Mouse (Mus musculus): ENCODE measurements around the gene Cd209a. TPM values are rescaled to one million over a fixed set of nuclear protein-coding genes. Genes with fewer than 3 reads are reported as not detected.
A peak's percentile ranks its signal among the peaks of the same experiment; 100 is the strongest.
"Not testable (repeated sequence)": the region's sequence is repeated elsewhere in the genome, so short reads cannot be mapped to it uniquely, and the experiment has no call there.

The Cd209a gene
- polyA plus RNA-seq (2017; shearing (Covaris generic)): 1 to 10 TPM in 2 of 3 experiments, not detected in 1; 1.1 to 2.6 TPM

- no peak for ATAC-seq
These were observed at the start of gene Cd209a for GRCm38 (mm10) chr8:3748761-3749160. Cd209a (minus strand) TSS chr8:3748984.

GRCm38 (mm10) chr8:3768641-3769040, 19.9 kb upstream of the Cd209a start:
- ATAC-seq: not testable (repeated sequence)

GRCm38 (mm10) chr8:3754261-3754850, 5.6 kb upstream of the Cd209a start:
- peak; percentile 90 for ATAC-seq

DNA sequence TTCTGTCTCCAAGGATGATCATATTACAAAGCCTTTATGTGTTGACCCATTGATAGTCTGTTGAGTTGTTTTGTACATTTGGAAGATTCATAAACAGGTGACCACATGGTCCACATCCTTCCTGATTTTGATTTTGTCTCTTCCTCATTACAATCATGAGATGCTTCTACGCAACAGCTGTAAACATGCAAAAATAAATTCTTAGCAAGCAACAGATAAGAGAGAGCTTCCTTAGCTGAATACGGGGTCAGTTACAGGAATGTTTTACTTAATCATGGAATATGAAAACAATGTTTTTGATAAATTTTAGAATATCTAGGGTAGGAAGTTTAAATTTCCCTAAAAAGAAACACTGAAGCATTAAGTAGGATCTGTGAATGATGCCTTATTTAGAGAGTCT, 11.8 kb downstream of the Cd209a start:
- no peak for ATAC-seq

DNA sequence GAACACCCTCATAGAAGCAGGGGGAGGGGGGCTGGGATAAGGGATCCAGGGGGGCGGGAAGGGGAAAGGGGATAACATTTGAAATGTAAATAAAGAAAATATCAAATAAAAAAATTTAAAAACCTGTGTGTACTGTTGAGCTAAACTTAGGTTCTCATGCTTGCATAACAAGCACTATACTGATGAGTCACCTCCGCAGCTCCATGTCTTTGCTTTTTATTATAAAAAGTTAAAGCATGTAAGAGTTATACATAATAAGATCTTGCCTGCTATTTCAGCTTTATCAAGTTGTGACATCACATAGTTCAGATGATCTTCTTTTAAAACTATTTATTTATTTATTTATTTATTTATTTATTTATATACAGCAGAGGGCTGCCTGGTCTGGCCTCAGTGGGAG, 13.2 kb downstream of the Cd209a start:
- no peak for ATAC-seq

DNA sequence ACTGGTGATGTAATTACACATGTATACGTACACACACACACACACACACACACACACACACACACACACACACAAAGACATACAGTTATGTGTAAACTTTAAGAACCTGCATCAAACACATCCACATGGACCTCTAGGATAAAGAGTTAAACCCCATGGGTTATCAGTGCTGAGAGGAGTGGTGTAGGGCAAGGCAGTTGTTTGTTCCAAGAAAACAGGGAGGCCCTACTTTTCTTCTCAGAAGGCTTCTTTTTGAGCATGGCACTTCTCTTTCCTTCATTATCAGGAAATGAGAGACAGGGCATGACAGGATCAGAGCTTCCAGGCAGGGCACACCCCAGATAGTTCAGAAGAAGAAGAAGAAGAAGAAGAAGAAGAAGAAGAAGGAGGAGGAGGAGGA, 14.7 kb downstream of the Cd209a start:
- ATAC-seq: no peak

DNA sequence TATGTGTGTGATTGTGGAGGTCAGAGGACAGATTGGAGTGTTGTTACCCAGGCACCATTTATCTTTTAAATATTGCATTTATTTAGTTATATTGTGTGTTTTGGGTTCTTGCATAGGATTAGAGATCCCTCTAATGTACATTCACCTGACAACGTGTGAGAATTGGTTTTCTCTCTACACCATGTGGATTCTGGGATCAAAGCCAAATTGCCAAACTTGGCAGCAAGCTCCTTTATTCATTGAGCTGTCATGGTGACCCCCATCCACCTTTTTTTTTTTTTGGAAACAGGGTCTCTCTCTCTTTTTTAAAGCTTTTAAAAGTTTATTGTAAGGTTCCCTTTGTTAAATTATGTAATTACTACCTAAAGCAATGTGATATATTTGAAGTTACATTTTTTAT, 27.7 kb downstream of the Cd209a start:
- ATAC-seq: no peak

DNA sequence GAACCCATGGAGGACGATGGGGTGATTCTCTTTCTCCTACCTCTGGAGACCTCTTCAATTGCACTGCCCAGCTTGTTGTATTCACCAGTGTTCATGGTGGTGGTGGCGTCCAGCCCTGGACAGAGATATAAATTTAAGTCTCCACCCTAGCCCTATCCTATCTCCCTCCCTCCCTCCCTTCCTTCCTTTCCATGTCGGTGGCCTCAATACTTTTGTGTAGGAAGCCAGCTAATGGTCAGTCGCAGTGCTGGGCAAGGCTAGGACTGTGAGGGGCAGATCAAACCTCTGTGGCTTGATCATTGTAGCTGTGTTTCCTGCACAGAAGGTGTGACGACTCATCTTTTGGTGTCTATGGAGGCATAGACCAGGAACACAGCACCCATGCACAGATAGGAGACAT, 28.2 kb downstream of the Cd209a start, which contains the start of gene Clec4g:
TSS of gene Clec4g (minus strand) at position 101 of the 400 bp plus-strand sequence.
- no peak for ATAC-seq

- no peak for ATAC-seq
These were observed 30.2 kb downstream of the Cd209a start for GRCm38 (mm10) chr8:3718559-3718958.

DNA sequence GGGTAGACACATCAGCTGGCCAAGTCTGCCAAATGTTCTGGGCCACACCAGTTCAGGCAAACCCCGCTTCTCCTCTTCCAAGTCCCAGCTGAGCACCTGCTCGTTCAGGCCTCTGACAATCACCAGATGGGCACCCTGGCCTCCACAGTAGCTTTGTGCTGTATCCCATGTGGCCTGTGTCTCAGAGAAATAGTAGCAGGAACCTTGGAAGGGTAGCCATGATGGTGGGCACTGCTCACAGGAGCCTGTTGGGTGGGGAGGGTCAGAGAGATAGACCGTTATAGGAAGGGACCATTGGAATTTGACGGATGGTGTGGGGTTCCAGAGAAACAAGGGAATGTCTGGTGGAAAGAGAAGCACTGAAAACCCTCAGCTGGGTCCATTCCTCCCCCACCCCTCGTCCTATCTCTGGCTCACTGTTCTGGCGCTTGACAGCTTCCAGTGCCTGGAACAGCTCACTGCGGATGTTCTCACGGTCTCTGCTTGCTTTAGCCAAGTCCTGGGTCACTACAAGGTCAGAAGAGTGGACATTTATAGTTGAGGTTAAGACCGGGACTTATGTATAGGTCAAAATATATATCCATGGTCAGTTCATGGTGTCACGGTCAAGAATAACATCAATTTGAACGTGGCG, 31.3 kb downstream of the Cd209a start:
- no peak for ATAC-seq

DNA sequence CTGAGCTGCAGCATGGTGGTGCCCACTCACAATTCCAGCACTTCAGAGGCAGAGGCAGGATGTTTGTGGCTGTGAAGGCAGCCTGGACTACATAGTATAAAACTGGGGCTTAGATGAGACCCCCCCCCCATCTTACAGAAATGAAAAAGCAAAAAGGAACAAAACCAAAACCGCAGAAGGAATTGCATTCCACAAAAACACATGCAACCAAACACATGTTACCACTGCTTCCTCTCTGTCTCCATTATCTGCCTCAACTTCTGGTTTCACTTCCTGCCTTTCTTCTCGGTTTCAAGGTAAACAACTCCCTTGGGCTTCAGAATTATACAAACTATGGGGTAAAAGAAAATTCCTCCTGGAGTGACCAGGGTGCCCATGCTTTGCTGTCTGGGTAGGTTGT, 37.1 kb downstream of the Cd209a start:
- no peak for ATAC-seq

DNA sequence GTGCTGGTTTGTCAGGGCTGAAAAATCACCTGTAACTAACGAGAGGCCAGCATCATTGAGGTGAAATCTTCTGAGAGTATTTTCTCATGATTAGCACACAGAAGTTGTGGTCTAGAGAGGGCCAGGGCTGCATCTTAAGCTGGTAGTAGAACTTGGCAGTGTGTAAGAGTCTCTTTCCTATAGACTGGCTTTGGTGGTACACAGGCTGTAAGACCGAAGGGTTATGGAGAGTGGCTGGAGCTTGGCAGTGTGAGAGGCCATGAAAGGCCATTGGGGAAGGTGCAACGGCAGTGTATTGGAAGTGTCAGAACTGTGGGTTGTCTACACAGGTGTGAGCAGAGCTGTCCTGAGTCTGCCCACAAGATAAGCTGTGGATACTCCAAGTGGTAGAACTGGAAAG, 38.5 kb downstream of the Cd209a start:
- ATAC-seq: no peak

GRCm38 (mm10) chr8:3707611-3708010, 41.2 kb downstream of the Cd209a start:
- ATAC-seq: no peak

DNA sequence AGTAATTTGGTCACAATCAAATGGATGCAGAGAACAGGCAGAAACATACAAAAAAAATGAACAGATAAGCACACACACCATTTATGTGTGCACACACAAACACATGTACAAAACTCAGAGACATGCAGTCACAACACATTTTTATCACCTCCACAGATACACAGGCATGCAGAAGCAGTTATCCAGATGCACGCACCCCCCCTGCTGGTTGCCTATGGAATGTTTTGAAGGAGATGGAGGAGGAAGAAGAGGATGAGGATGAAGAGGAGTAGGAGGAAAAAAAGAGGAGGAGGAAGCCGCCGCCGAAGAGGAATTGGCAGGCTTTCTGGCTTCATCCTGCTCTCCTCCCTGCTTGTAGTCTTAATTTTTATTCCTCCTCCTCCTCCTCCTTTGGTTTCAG, 43.1 kb downstream of the Cd209a start:
- ATAC-seq: no peak

GRCm38 (mm10) chr8:3701491-3701890, 47.3 kb downstream of the Cd209a start:
- no peak for ATAC-seq

DNA sequence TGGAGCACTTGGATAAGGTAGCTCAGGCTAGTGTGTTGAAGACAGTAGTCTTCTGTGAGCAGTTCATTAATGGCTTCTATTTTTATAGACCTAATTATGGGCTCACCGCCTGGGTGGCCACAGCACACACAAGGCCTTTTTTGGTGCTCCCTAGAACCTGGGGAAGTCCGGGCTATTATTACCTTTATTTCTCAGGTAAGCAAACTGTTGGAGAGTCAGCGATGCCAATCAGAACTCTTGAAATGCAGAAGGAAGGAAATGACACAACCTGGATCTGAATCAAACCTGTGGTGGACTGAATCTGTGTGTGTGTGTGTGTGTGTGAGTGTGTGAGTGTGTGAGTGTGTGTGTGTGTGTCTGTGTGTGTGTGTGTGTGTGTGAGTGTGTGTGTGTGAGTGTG, 54.7 kb downstream of the Cd209a start, which contains the start of gene Fcer2a:
TSS of gene Fcer2a (minus strand) at position 55 of the 400 bp plus-strand sequence.
- ATAC-seq: no peak

Other genes starting within 250 kb of the Cd209a start
- gene Mcoln1, start 248.5 kb downstream of the Cd209a start, polyA plus RNA-seq (2017; shearing (Covaris generic)): 10 to 100 TPM; 15.3 to 26.3 (median 24.0) TPM
- 10 to 100 TPM; 20.6 to 32.6 (median 27.7) TPM for gene Pnpla6, start 233.6 kb downstream of the Cd209a start, polyA plus RNA-seq (2017; shearing (Covaris generic))
- under 1 TPM in 1 of 3 experiments, not detected in 2; 0.74 TPM for gene C330021F23Rik, start 181.0 kb downstream of the Cd209a start, polyA plus RNA-seq (2017; shearing (Covaris generic))
- not detected for gene Camsap3, start 161.7 kb downstream of the Cd209a start, polyA plus RNA-seq (2017; shearing (Covaris generic))
- 10 to 100 TPM; 58.7 to 87.4 (median 83.2) TPM for gene Xab2, start 127.7 kb downstream of the Cd209a start, polyA plus RNA-seq (2017; shearing (Covaris generic))
- gene Pet100, start 127.4 kb downstream of the Cd209a start, polyA plus RNA-seq (2017; shearing (Covaris generic)): 100 to 1,000 TPM; 122 to 150 (median 138) TPM
- not detected for gene Pcp2, start 123.4 kb downstream of the Cd209a start, polyA plus RNA-seq (2017; shearing (Covaris generic))
- 100 to 1,000 TPM; 180 to 262 (median 191) TPM for gene Stxbp2, start 118.0 kb downstream of the Cd209a start, polyA plus RNA-seq (2017; shearing (Covaris generic))
- gene Retn, start 93.2 kb downstream of the Cd209a start, polyA plus RNA-seq (2017; shearing (Covaris generic)): not detected
- gene Mcemp1, start 83.2 kb downstream of the Cd209a start, polyA plus RNA-seq (2017; shearing (Covaris generic)): under 1 TPM in 1 of 3 experiments, not detected in 2; 0.48 TPM
- gene Fcor, start 76.6 kb downstream of the Cd209a start, polyA plus RNA-seq (2017; shearing (Covaris generic)): not detected
- gene Trappc5, start 72.7 kb downstream of the Cd209a start, polyA plus RNA-seq (2017; shearing (Covaris generic)): 10 to 100 TPM; 19.6 to 27.0 (median 23.3) TPM
- 1 to 10 TPM in 2 of 3 experiments, under 1 TPM in 1; 0.85 to 1.9 (median 1.9) TPM for gene Fcer2a, start 54.8 kb downstream of the Cd209a start, polyA plus RNA-seq (2017; shearing (Covaris generic))
- not detected for gene Clec4g, start 28.3 kb downstream of the Cd209a start, polyA plus RNA-seq (2017; shearing (Covaris generic))
- not detected for gene Cd209e, start 105.3 kb upstream of the Cd209a start, polyA plus RNA-seq (2017; shearing (Covaris generic))
- gene Cd209d, start 129.6 kb upstream of the Cd209a start, polyA plus RNA-seq (2017; shearing (Covaris generic)): under 1 TPM in 1 of 3 experiments, not detected in 2; 0.55 TPM
- gene Cd209b, start 177.9 kb upstream of the Cd209a start, polyA plus RNA-seq (2017; shearing (Covaris generic)): under 1 TPM; 0.47 to 0.89 (median 0.67) TPM
- gene Cd209c, start 205.8 kb upstream of the Cd209a start, polyA plus RNA-seq (2017; shearing (Covaris generic)): under 1 TPM in 2 of 3 experiments, not detected in 1; 0.28 to 0.50 TPM